Mouse (Mus musculus): ENCODE data around the gene Tmed2.
"Not testable (repeated sequence)": the region's sequence is repeated elsewhere in the genome, so short reads cannot be mapped to it uniquely, and the experiment has no call there.

The Tmed2 gene

DNA sequence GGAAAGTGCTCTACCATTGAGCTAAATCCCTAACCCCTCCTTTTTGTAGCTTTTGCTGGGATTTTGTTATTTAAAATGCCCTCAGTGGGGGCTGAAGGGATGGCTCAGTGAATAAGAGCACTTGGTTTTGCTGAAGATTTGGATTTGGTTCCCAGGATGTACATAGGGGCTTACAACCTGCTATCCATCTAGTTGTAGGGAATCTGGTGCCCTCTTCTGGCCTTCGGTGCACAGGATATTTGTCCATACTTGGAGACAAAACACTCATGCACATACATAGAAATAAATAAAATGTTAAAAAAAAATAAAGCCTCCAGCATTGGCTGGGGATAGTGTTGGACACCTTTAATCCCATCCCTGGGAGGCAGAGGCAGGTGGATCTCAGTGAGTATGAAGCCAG, 14.7 kb downstream of the Tmed2 start:
- DNase-seq (ENCODE audit: extremely low read depth, insufficient read length, low spot score) = no peak

DNA sequence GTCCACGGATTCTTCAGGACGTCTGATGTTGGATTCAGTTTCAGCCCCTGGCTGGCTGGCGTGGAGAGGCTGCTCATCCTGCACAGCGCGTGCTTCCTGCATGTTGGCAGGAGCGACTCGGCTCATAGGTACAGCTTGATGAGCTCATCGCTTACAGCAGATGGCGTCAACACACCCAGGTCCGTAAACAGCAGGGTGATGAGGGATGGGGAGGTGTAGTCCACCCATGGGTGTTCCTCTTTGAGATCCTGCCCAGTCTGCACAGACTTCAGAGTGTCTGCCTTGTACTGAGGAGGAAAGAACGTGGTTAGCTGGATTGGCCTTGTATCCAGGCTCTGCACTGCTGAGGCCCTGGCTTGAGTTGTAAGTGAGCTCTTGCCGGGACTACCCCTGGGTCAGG, 30.6 kb downstream of the Tmed2 start:
- DNase-seq (ENCODE audit: extremely low read depth, insufficient read length, low spot score) = no peak

DNA sequence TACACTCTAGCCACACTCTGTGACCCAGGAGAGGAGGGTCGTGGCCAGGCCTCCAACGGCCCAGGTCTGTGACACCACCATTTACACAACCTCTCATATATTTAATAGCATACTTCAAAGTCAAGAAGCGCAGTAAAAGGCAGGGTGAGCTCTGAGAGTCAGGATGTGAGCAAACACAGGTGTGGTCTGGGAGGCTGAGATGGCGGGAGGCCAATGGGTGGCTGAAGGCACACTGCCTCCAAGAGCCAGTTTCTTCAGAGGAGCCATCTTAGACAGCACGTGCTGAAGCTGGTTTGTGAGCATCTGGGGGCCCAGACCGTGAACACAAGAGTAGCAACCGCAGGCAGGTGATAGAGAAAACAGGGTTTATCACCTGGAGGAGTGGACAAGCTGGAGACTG, 35.0 kb downstream of the Tmed2 start:
- no peak for DNase-seq (ENCODE audit: extremely low read depth, insufficient read length, low spot score)

DNA sequence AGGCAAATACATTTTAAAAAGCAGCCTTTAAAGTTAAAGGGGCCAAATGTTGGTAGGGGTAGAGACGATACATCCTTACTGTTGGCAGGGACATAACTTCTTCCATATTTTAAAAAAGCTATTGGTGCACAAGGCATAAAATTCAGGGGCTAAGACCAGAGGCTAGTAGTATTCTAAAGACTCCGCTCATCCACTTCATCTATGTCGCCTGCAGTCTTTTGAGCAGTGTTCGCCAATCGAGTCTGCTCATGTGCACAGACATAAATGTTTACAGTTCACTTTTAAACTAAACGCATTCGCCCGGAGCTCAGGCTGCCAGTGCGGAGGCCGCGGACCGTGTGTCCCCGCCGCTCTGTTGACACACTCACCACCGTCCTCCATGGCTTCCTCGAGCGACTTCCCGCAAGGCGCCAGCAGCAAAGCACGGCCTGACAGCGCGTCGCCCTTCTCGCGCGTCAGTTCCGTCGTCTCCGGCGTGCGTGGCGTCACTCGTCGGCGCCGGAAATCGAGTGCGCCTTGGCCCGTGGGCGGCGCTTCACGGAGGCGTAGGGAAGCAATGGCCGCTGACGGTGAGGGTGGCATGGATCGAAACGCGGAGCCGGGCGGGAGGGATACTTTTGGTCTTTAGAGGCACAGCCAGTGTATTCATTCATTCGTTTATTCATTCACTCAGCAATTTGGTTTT, 38.3 kb downstream of the Tmed2 start, which contains the start of the genes Eif2b1 and Gtf2h3:
Gene Eif2b1, minus strand, starts transcription at position 499 of the 685 bp plus-strand sequence.
Gene Gtf2h3, plus strand, starts transcription at position 508 of the 685 bp plus-strand sequence.
- DNase-seq (ENCODE audit: extremely low read depth, insufficient read length, low spot score) = peak; percentile 96

DNA sequence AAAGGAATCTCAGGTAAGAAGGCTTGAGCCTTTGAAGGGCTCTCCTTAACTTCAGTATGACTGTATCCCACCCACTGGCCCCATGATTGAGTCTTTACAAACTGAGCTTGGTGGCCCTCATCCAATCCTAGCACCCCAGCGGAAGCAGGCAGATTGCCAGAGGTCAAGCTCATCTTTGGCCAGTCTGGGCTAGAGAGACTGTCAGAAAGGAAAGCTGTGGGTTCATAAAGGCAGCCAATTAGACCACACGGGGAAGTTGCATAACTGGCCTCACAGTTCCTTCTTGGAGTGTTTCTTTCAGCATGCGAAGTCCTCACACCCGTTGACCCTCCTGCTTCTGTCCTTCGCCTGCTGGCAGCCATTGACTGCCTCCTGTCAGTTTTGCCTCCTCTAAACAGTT, 42.0 kb downstream of the Tmed2 start:
- no peak for DNase-seq (ENCODE audit: extremely low read depth, insufficient read length, low spot score)

DNA sequence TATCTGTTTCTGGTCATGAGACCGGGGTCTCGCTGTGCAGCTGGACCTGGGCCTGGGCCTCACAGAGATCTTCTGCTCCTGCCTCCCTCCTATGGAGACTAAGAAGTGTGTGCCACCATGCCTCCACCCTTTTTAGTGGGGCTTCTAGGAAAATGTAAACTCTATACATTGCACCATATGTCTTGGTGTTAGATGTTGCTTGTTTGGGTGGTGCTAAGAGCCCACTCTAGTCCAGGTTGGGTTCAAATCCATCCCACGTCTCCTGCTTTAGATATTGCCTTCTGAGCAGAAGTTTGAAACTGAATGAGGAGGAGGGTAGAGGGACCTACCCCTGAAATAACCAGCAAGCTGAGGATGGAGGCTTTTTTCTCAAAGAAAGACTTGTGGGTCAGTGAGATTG, 52.3 kb downstream of the Tmed2 start:
- no peak for DNase-seq (ENCODE audit: extremely low read depth, insufficient read length, low spot score)

DNA sequence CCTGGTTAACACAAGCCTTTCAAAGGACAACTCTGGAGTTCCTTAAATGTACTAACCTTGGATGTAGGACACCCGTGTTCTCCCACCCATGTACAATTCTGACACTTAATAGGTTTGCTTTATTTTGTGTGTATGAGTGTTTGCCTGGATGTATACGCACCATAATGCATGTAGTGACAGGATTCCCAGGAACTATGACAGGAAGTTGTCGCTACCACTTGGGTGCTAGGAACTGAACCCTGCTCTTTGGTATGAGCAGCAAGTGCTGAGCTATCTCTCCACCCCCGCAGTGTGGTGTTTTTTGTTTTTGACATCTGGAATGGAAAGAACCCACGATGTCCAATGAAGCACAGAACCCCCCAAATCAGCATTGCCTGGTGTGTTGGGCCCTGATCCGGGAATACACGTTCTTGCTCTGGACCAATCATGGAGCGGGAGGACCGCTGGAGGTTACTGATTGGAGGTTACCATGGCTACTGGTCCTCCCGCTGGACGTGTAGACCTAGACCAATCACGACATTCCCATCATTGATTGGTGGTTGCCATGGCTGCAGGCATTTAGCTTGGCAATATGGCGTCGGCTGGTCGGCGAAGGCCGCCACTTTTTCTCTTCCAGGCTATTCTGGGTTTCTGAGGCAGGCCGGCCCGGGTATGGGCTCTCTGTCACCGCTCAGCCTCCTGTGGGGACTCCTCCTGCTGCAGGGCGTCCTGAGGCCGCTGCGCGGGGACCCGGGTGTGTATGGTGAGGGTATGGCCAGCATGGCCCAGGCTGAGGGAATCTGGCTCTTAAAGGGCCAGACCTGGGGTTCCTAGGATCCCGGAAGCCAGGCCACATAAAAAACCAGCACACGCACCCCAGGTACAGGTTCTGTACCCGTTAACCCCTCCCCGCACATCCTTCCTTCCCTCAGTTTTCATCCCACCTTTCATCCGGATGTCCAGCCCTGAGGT, 58.0 kb downstream of the Tmed2 start:
- peak; percentile 82 for DNase-seq (ENCODE audit: extremely low read depth, insufficient read length, low spot score)

DNA sequence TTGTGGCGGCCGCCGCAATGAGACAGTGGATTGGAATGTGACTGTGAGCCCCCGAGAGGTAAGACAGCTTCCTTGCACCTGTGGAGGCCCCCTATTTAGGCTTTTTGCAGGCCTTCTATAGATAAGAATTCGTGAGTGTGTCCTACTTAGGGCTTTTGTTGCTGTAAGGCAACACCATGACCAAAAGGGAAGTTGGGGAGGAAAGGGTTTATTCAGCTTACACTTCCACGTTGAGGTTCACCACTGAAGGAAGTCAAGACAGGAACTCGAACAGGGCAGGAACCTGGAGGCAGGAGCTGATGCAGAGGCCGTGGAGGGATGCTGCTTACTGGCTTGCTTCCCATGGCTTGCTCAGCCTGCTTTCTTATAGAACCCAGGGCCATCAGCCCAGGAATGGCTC, 59.2 kb downstream of the Tmed2 start:
- not testable (repeated sequence) for DNase-seq (ENCODE audit: extremely low read depth, insufficient read length, low spot score)
